Mouse (Mus musculus) stomach, postnatal 0 days (tissue): ENCODE measurements around the gene Ctsz.

Source experiments
- CTCF ChIP-seq: IDR thresholded peaks from 2 replicates; pipeline ENCODE4 v1.5.1; 2016; ENCODE audit warnings: antibody characterized with exemption, low read depth, mild to moderate bottlenecking, moderate library complexity
- EP300 ChIP-seq: optimal IDR thresholded peaks from 2 replicates; pipeline ENCODE3; 2016; ENCODE audit warnings: antibody characterized with exemption

- TF ChIP-seq CTCF (no peak), EP300 (no peak)
Observed at GRCm38 (mm10) chr2:174446492-174446891, 7.7 kb upstream of the Ctsz start.
